Mouse (Mus musculus) megakaryocyte-erythroid progenitor cell, adult 5-6 weeks (primary cell): Measurements from ENCODE around the gene Oaz3. TPM values are rescaled to one million over a fixed set of nuclear protein-coding genes. Genes with fewer than 3 reads are reported as not detected.
A peak's percentile ranks its signal among the peaks of the same experiment; 100 is the strongest.

Experiments
- ATAC-seq: replicated peaks from 2 replicates; pipeline ENCODE4 v1.8.0; 2016; ENCODE audit warnings: mild to moderate bottlenecking, inconsistent platforms; ENCODE audit not compliant: severe bottlenecking, poor library complexity, low FRiP score, low TSS enrichment
- total RNA-seq, 2 experiments: library from RNA; stranded (forward) in 1 of 2; stranded (reverse) in 1 of 2; fragments of 200-1000, 215-1000 nt in 1 of 2; fragments of >200 nt in 1 of 2; fragmentation: Nextera tagmentation in 1 of 2; gene quantifications; 2 replicates each; pipeline ENCODE4 v1.2.3; 2014 to 2017

Oaz3 gene
- total RNA-seq, 2 experiments from 2014 or later = not detected

DNA sequence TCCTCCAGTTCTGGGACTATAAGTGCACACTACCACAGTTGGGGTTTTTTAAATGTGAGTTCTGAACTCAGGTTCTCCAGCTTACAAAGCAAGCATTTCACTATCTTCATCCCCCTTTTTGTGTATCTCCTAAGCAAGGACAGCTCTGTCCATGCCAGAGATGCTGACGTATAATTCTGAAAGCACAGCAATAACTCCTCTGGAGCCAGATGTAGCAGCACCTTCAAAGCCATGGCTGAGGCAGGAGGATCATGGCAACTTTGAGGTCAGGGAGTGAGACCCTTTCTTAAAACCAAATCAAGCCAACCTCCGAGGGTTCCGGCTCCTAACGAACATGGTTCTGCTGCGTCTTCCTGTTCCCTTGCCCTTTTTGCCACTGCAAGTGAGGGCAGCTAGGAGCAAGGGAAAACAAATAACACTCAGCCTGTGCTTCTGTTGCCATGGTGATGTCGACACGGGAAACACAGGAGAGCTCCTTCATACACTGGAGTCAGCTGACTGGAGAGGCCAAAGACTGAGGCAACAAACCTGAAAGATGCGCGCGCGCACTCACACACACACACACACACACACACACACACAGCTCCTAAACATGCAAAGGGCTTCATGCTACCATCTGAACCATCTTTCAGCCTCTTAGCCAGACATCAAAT lies 20.3 kb upstream of the Oaz3 start:
- no peak for ATAC-seq

DNA sequence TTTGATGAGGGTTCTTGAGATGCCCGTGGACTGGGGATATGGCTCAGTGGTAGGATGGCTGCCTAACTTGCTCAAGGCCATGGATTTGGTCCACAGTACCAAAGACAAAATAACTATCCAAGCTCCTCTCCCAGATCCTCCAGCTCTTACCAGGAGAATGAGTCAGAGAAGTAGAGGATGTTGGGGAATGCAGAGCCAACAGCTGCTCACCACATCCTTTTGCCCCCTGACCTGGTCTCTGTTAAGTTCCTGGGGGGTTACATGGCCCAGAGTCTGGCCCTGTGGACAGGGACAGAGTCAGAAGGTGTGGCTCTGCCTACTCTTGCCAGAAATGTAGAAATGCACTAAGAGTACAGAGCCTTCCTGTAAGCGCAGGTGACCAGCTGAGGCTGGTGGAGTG lies 16.1 kb upstream of the Oaz3 start:
- ATAC-seq = no peak

- 0 out of 2 replicates have a peak, but pooled peaks have one; percentile 26 for ATAC-seq
These were observed 13.3 kb upstream of the Oaz3 start for GRCm38 (mm10) chr3:94457055-94457454.

DNA sequence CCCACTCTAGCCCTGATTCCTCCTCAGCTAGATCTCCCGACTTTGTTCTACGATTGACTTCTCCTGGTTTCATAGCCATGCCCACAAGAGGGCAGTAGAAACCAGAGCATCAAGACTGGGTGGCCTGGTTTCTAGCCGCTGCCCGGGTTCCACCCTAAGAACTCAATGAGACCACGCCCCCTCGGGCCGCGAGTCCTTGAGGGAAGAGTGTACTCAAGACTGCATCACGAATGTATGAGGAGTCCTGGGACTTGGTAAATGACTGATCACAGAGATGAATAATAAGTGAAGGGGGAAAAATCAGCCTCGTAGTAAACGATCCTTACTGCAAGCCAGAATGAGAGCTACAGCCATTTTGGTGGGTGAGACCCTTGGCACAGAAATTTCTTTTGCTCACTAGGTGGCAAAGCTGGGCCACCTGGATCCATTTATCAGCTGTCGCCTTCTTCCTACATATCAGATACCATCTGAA lies 12.8 kb upstream of the Oaz3 start:
- peak; percentile 95 for ATAC-seq

GRCm38 (mm10) chr3:94449377-94449776 lies 5.7 kb upstream of the Oaz3 start:
- ATAC-seq = no peak

DNA sequence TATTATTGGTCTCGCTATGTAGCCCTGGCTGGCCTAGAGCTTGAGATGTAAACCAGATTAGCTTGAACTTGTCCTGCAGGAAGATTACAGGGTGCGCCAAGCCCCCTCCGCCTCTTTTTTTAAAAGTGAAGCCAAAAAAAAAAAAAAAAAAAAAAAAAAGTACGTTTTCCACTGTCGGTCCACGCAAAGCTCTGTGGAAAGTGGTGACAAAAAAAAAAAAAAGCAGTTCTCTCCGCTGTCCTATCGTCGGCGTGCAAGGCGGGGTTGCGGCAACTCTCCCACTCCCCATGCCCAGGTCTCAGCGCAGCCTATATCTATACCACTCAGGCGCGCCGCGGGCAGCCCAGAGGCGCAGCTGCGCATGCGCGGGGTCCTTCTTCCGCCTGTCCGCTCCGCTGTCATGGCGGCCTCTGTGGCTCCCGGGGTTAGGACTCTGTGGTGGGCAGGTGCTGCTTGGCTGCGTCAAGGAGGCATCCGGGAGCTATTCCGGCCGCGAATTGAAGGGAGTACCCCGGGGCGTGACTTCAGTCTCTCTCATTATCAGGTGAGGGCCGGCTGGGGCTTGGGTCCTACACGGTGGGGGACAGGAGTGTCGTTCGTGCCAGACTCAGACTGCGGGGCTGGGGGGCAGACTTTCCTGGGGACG lies 641 bp downstream of the Oaz3 start, which contains the start of gene Mrpl9:
TSS of gene Mrpl9 (plus strand) at position 368 of the 646 bp plus-strand sequence.
- peak; percentile 96 for ATAC-seq

GRCm38 (mm10) chr3:94441182-94441581 lies 2.5 kb downstream of the Oaz3 start:
- ATAC-seq = peak; percentile 56

DNA sequence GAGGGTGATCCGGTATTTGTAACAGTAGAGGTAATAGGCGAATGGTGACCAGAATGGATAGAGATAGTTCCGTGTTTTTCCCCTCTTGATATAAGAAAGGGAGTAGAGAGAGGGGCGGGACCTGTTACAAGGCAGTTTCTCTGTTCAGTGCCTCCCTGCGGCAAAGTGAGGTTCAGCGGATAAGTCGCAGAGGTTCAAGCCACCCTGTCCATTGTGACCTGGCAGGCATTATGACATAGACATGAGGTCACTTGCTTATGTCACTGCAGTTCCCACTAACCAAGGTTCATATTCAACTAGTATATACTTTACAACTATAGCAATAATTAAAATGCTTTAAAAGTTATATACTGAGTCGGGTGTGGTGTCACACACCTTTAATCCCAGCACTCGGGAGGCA lies 7.3 kb downstream of the Oaz3 start:
- ATAC-seq = no peak

DNA sequence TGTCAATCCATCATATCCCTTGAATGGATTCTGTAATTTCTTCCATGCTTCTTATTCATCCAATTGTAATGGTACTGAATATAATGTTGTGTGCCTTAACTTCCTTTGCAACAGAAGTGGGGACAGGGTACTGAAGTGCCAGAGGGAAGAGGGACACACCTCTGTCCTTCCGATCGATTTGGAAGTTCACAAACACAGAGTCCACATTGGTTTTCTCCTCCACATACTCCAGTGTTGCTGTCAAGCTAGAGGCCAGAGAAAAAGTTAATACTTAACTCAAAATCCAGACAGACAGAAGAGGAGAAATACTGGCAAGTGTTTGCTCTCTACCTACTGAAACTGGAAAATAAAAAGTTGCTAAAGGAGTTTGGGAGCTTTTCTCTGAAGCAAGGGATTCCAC lies 9.4 kb downstream of the Oaz3 start:
- no peak for ATAC-seq

DNA sequence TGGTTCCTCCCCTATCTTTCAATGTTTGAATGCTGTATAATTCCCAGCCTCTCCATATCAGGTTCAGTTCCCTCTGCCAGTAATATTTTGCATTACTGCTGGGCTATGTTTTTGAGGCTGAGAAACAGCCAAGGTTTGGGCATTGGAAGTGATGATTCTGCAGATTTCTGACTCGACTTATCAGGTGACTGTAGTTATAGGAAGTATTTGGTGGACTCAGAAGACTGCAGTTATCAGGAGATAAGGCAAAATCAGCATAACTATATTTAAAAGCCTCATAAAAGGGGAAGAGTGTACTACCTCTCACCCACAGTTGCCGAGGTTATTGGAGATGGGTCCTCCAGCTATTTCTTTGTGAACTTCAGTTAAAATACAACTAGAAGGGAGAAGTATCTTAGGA lies 12.7 kb downstream of the Oaz3 start:
- ATAC-seq = no peak

DNA sequence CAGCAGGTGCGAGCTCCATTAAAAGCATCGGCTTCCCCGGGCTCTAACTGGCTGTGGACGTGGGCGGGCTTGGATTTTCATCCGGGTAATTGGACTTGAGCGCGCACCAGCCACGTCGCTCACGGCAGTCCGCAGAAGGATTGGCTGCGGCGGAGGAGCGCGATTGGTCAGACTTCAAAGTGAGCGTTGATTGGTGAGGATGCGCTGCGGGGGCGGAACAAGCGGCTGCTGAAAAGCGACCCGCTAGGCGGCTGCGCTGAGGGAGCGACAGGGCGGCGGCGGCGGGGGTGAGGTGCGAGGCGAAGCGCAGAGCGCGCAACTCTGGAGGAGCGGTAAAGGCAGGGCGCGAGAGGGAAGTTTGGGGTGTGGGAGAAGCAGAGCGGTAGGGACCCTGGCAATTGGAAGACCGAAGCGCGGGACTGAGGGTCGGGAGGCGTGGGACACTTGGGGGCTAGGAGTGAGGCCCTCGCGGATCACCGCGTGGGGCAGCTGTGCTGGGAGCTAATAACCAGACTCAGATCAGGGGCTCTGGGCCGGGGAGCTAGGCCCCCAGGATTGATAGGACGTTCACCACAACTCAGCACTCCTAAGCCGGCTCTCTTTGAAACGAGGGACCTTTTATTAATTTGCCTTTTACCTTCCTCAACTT lies 30.6 kb downstream of the Oaz3 start, which contains the start of gene Tdrkh:
TSS of gene Tdrkh (plus strand) at position 243 of the 649 bp plus-strand sequence.
- peak; percentile 100 for ATAC-seq

GRCm38 (mm10) chr3:94412530-94412929 lies 31.2 kb downstream of the Oaz3 start:
- ATAC-seq = peak; percentile 46

DNA sequence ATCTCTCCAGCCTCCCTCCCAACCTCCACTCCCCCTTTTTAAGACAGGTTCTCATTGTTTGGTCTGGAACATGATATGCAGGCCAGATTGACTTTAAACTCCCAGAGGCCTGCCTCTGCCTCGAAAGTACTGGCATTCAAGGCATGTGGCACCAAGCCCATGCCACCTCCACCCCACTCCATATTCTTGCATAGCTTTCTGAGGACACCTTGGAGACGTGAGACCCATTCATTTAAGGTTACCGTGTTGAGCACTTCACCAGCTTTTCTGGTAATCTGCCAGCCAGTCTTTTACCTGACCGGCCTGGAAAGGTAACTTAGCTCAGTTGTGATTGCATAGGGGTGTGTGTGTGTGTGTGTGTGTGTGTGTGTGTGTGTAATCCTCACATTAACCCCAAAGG lies 38.2 kb downstream of the Oaz3 start:
- ATAC-seq = no peak

DNA sequence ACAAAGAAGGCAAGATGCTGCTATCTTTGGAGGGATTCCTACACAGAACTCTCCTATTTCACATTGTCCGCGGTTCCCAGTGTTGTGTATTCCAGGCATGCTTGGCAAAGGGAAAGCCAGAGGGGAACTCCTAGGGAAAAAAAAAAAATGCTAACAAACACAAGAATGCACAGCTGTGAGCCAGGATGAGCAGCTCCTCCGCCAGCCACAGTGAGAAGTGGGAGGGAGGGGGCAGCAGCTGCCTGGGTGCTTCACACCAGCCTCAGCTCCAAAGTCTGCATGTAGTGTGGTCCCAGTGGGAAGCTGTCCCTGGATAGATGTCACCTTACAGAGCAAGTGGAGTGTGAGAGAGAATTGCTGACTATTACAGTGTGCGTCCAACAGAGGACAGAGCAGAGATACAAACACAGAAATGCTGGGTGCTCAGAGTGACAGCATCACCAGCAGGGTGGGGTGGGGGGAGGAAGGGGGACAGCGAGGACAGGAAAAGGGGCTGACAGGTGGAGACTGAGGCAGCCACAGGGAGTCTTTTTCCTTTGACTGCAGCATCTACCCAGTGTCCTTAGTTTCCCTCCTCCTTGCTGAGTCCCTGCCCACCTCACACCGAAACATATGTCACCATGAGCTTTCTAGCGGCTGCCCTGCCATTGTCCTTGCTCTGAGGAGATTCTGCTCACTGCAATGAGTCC lies 39.2 kb downstream of the Oaz3 start:
- ATAC-seq = no peak

DNA sequence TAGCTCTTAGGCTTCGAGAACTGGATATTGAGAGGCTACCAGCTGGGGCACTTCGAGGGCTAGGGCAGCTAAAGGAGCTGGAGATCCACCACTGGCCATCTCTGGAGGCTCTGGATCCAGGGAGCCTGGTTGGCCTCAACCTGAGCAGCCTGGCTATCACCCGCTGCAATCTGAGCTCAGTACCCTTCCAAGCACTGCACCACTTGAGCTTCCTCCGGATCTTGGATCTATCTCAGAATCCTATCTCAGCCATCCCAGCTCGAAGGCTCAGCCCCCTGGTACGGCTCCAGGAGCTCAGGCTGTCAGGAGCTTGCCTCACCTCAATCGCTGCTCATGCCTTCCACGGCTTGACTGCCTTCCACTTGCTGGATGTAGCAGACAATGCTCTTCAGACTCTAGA lies 41.3 kb downstream of the Oaz3 start:
- no peak for ATAC-seq

DNA sequence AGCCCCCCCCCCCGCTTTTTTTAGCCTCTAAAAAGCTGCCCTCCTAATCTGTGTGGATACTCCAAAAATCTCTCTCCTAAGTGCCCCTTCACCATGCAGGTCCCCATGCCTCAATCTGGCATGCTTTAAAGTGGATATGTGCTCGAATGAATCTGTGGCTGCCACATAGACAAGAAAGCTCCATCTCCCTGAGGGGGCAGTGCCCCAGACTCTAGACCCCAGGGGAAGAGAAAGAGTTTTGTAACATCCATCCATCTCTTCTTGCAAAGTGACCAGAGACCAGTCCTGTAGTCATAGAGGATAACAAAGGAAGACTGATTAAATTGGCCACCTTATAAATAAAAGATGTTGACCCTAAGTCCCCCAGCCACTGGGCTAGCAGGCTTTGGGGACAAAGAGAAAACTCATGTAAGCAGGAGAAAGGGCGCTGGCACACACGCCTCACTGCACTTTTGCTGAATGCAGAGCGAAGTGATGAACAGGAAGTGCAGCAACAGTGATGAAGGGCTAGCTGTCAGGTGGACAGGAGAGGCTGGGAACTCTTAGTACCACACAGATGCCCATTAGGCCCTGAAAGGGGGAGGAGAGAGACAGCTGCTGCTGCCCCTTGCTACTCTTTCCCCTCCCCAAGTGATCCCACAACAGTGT lies 43.9 kb downstream of the Oaz3 start:
- no peak for ATAC-seq

DNA sequence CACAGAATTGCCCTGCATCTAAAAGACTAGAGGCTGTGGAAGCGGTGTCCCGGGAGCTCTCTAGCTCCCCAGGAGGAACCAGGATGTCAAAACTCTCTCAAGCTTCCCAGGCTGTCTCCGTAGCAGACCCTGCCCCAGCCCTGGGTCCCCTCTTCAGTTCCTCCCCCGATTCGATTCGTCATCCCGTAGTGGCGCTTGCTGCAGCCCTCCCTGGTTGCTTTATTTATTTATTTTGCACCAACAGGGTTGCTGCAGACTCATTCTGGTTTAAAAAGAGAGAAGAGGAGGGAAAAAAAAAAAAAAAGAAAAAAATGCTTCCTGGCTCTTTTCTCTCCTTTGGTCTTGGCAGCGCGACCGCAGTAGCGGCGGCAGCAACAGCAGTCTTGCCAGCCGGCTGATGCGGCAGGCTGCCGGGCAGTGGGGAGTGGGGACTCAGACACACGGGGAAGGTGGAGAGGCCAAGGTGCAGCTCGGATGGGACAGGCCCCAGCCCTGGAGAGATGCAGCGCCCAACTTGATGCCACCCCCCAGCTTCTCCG lies 44.7 kb downstream of the Oaz3 start:
- 0 out of 2 replicates have a peak, but pooled peaks have one; percentile 15 for ATAC-seq

DNA sequence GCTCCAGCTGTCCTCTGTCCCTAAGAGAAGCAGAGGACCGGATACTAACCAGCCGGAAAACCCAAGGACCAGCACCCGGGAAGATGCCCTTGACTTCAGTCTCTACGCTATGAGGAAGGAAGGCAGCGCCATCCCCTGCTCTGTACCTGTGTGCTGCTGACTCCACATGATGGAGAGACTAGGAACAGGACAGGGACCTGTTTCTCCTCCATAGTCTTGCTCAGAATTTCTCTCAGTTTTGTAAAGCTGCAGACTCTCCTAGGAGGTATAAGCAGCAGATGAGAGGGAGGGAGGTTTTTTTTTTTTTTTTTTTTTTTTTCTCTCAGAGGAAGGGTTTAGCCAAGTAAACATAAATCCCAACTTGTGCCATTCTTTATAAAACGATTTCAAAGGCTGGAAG lies 45.5 kb downstream of the Oaz3 start, which contains the start of gene Lingo4:
TSS of gene Lingo4 (plus strand) at position 301 of the 400 bp plus-strand sequence.
- ATAC-seq = no peak

DNA sequence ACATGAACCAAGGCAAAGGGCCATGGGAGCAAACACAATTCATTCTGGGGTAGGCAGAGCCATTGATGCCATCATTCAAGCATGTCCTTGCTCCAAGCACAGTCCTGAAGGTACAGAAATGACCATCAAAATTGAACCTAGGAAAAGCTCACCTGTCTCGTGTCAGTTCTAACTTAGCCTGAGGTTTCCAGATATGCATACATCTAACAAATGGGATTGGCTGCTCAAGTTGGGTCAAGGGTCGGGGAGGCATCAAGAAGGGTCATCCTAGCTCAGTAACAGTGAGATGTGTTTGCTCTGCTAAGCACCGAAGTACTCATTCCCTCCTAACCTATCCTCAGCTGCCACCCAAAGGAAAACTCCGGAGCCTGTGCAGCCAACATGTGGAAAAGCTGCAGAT lies 46.9 kb downstream of the Oaz3 start:
- no peak for ATAC-seq
